Mouse (Mus musculus) liver, embryonic 14.5 days (tissue): ENCODE results near the gene Sbno2. TPM values are rescaled to one million over a fixed set of nuclear protein-coding genes. Genes with fewer than 3 reads are reported as not detected.

Experiments used
- ATAC-seq: fragments of 200-750 bp; cut with Nextera tagmentation; 2 replicates; pipeline ENCODE4 v1.8.0; 2017; ENCODE audit warnings: moderate number of reproducible peaks, mild to moderate bottlenecking, moderate library complexity; ENCODE audit not compliant: insufficient read depth
- DNase-seq, 3 experiments: peaks; one replicate each; pipeline ENCODE4 v3.0.0-alpha.2; 2012 to 2013; ENCODE audit warnings: low read depth in 3 of 3, low spot score in 3 of 3
- H3K27ac ChIP-seq: fragments of 300-500 bp; sonication (generic); 2 replicates; pipeline ENCODE4 v1.5.1; 2014; ENCODE audit warnings: moderate library complexity, mild to moderate bottlenecking, control low read depth, inconsistent platforms
- H3K27me3 ChIP-seq: fragments of 300-500 bp; sonication (generic); 2 replicates; pipeline ENCODE4 v1.6.1; 2014; ENCODE audit warnings: mild to moderate bottlenecking, low read length, moderate library complexity; ENCODE audit not compliant: control insufficient read depth, insufficient read depth
- H3K36me3 ChIP-seq: fragments of 300-500 bp; sonication (generic); replicated peaks from 2 replicates; pipeline ENCODE4 v1.6.1; 2014; ENCODE audit warnings: low read depth; ENCODE audit not compliant: control insufficient read depth, insufficient read depth
- H3K4me1 ChIP-seq, 2 experiments: fragments of 200-500 bp in 1 of 2; fragments of 300-500 bp in 1 of 2; sonication (generic) in 1 of 2; replicated peaks; 2 replicates each; pipeline ENCODE4 v1.6.1; 2012 to 2014; ENCODE audit warnings: antibody characterized with exemption in 1 of 2, inconsistent platforms in 1 of 2, low read length in 1 of 2; ENCODE audit not compliant: control insufficient read depth in 2 of 2, insufficient read depth in 2 of 2
- H3K4me2 ChIP-seq: fragments of 300-500 bp; sonication (generic); 2 replicates; pipeline ENCODE4 v1.6.1; 2014; ENCODE audit warnings: low read depth, mild to moderate bottlenecking, control low read depth, moderate library complexity
- H3K4me3 ChIP-seq, 2 experiments: fragments of 200-500 bp in 1 of 2; fragments of 300-500 bp in 1 of 2; sonication (generic) in 1 of 2; 2 replicates each; pipeline ENCODE4 v1.5.1; 2012 to 2014; ENCODE audit warnings: low read depth in 2 of 2, low read length in 2 of 2, mild to moderate bottlenecking in 2 of 2, control low read depth in 1 of 2, inconsistent platforms in 1 of 2, moderate library complexity in 1 of 2; ENCODE audit not compliant: insufficient read depth in 1 of 2
- H3K9ac ChIP-seq: fragments of 300-500 bp; sonication (generic); replicated peaks from 2 replicates; pipeline ENCODE4 v1.6.1; 2014; ENCODE audit warnings: mild to moderate bottlenecking, control low read depth, moderate library complexity
- H3K9me3 ChIP-seq: fragments of 300-500 bp; sonication (generic); 2 replicates; pipeline ENCODE4 v1.6.1; 2016; ENCODE audit warnings: low read length, mixed read lengths; ENCODE audit not compliant: control insufficient read depth
- CTCF ChIP-seq: IDR thresholded peaks from 2 replicates; pipeline ENCODE4 v1.5.1; 2016; ENCODE audit warnings: antibody characterized with exemption, low read depth, control low read depth
- EP300 ChIP-seq: IDR thresholded peaks from 2 replicates; pipeline ENCODE4 v1.6.1; 2016; ENCODE audit warnings: antibody characterized with exemption, low read depth
- WGBS: fragments of 180-500 bp; shearing (Covaris S2); extraction: QIAGEN DNeasy Blood & Tissue Kit; methylation state at CpG from one replicate; pipeline ENCODE4 v1.1.7; 2014; ENCODE audit not compliant: insufficient replicate concordance; 5-methylcytosine and 5-hydroxymethylcytosine counted together
- polyA plus RNA-seq, 2 experiments: library from polyadenylated mRNA; depleted of rRNA in 1 of 2; stranded (reverse) in 1 of 2; unstranded in 1 of 2; fragments of >200 nt; fragmentation: Nextera tagmentation in 1 of 2; extraction: Ambion mirVana in 1 of 2; gene quantifications; 2 replicates each; pipeline versions ENCODE4 v1.2.1 to v1.2.3; 2012 to 2014

Gene Sbno2
- polyA plus RNA-seq, 2 experiments: 6.6 to 10.0 TPM

GRCm38 (mm10) chr10:80072623-80073489 is 32.5 kb downstream of the Sbno2 start:
- H3K36me3 ChIP-seq: no peaks in the 10 kb centered on the region
- H3K27ac ChIP-seq: peak overlapping the region; percentile 8; the same call in 1 of the 2 replicates
- no peak overlapping the region for H3K4me3 ChIP-seq
- no peak for DNase-seq
- no peak overlapping the region for H3K4me2 ChIP-seq
- TF ChIP-seq EP300 (no peak), CTCF (no peak)
- no peak for ATAC-seq
- H3K9ac ChIP-seq: no peak overlapping the region
- H3K9me3 ChIP-seq: no peaks in the 10 kb centered on the region
- peaks cover 15 to 19% of the 10 kb centered on the region in 2 experiments for H3K4me1 ChIP-seq
- 85% methylated on average over 20 of the region's 20 CpGs for WGBS
- no peaks in the 10 kb centered on the region for H3K27me3 ChIP-seq

DNA sequence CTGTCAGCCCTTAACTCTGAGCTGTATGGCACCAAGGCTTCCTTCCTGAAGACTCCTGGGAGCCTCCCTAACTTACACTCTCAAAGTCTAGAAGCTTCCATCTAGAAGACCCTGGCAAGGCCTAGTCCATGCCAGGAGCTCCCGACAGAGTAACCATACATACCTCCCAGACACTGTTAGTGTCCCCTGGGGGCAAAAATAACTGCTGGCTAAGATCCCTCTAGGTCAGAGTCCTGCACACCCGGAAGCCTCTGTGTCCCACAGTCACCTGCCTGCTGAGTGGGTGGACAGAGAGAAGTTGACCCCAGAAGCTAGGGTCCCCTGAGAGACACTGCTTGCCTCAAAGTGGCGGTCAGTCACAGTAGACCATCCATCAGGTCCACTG is 33.9 kb downstream of the Sbno2 start:
- 67% methylated on average over 3 of the region's 3 CpGs for WGBS
- no peak for TF ChIP-seq CTCF
- no peak for TF ChIP-seq EP300
- ATAC-seq: peak; percentile 19
- Histone ChIP-seq H3K4me3 (no peak overlapping the region), H3K36me3 (no peaks in the 10 kb centered on the region), H3K27ac (peak overlapping the region; percentile 79), H3K9me3 (no peaks in the 10 kb centered on the region), H3K4me2 (peak overlapping the region; percentile 58), H3K9ac (peak overlapping the region; percentile 64), H3K27me3 (no peaks in the 10 kb centered on the region), H3K4me1 (peaks cover 15 to 19% of the 10 kb centered on the region in 2 experiments)
- DNase-seq: no peak

DNA sequence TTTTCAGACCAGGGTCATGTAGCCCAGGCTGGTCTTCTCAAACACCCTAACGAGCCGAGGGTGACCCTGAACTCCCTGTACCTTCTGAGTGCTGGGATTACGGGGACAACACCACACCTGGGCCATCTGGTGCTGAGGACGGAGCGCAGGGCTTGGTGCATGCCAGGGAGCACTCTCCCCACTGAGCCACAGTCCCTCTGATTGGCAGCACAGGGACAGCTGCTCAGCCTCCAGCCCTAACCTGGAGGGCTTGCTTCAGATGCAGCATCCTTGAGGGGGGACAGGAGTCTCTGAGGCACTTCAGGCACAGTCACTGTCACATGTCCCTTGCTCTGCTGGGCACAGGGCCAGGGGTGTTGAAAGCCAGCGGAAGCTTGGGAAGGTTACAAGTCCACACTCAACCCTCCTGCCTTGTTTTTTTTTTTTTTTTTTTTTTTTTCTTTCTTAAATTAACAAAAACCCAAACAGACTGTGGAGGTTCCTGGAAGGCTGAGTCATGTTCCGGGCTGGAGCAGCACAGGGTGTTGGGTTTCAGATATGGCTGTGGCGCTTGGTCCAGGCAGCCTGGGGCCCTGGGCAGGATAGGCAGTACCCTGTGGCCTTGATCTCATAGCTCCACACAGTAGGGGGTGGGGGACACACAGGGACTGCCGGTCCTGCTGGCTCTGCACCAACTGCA is 34.4 kb downstream of the Sbno2 start:
- Histone ChIP-seq H3K4me2 (peak overlapping the region; percentile 58), H3K9ac (peak overlapping the region; percentile 64), H3K9me3 (no peaks in the 10 kb centered on the region), H3K27ac (peak overlapping the region; percentile 79), H3K4me1 (peaks cover 15 to 19% of the 10 kb centered on the region in 2 experiments), H3K27me3 (no peaks in the 10 kb centered on the region), H3K36me3 (no peaks in the 10 kb centered on the region), H3K4me3 (no peak overlapping the region)
- DNase-seq (peak; percentile 67 to 87 (median 77)), ATAC-seq (peak; percentile 90)
- TF ChIP-seq CTCF (no peak), EP300 (peak; percentile 60)
- WGBS: 51% methylated on average over 9 of the region's 9 CpGs

- TF ChIP-seq EP300: no peak
- TF ChIP-seq CTCF: no peak
- H3K9me3 ChIP-seq: no peaks in the 10 kb centered on the region
- H3K4me1 ChIP-seq: peaks cover 13 to 19% of the 10 kb centered on the region in 2 experiments
- no peak overlapping the region for H3K4me3 ChIP-seq
- no peak overlapping the region for H3K4me2 ChIP-seq
- ATAC-seq: no peak
- 85% methylated on average over 4 of the region's 4 CpGs for WGBS
- peak overlapping the region; percentile 79 for H3K27ac ChIP-seq
- no peak overlapping the region for H3K9ac ChIP-seq
- H3K36me3 ChIP-seq: peaks cover 3% of the 10 kb centered on the region; the same call in 1 of the 2 replicates
- no peak for DNase-seq
- no peaks in the 10 kb centered on the region for H3K27me3 ChIP-seq
Measured at GRCm38 (mm10) chr10:80069948-80070450, 35.4 kb downstream of the Sbno2 start.

DNA sequence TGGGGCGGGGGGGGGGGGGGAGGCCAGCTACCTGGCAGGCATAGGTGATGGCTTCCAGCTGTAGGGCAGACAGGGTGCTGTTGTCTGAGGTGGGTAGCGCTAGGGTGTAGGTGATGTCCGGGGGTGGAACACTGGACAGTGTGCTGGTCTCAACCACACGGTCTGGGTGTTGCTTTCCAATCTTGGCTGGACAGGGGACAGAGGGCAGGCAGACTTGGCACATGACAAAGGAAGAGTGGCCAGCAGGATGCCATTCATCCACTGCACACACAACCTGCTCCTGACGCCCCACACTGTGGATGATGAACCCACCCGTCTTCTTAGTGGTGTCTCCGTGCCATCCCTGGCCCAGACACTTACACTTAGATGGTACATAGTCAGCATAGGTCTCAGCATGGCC is 36.1 kb downstream of the Sbno2 start:
- no peak for TF ChIP-seq CTCF
- no peak for TF ChIP-seq EP300
- Histone ChIP-seq H3K4me3 (no peak overlapping the region), H3K9ac (no peak overlapping the region), H3K27ac (no peak overlapping the region), H3K4me1 (peaks cover 13 to 19% of the 10 kb centered on the region in 2 experiments), H3K4me2 (no peak overlapping the region), H3K9me3 (no peaks in the 10 kb centered on the region), H3K36me3 (peaks cover 5% of the 10 kb centered on the region; the same call in 1 of the 2 replicates), H3K27me3 (no peaks in the 10 kb centered on the region)
- WGBS: 83% methylated on average over 6 of the region's 7 CpGs
- ATAC-seq: no peak
- DNase-seq: no peak
